Mouse (Mus musculus): ENCODE results near the gene Fam89a.

Gene Fam89a

DNA sequence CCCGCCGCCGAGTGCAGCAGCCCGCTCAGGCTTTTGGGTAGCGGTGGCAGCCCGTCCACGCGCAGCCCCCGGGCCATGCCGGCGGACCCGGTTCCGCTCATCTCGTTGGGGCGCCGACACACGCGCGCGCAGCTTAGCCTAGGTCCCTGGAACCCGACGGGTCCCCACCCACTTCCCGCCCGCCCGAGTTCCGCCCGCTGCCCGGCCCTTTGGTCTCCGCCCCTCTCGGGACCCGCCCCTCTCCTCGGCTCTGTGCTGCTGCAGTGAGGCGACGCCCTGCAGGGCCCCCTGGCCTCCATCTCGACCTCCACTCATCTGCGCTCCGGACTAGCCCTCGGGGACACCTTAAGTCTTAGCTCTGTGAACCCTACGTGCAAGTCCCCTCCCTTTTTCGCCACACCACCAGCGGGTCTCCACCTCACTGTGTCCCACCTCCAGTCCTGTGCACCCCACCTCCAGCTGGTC lies at the start of gene Fam89a:
Gene Fam89a (minus strand): TSS at position 124 of the 465 bp plus-strand sequence.
- DNase-seq (ENCODE audit: extremely low read depth, insufficient read length, low spot score), result no peak

DNA sequence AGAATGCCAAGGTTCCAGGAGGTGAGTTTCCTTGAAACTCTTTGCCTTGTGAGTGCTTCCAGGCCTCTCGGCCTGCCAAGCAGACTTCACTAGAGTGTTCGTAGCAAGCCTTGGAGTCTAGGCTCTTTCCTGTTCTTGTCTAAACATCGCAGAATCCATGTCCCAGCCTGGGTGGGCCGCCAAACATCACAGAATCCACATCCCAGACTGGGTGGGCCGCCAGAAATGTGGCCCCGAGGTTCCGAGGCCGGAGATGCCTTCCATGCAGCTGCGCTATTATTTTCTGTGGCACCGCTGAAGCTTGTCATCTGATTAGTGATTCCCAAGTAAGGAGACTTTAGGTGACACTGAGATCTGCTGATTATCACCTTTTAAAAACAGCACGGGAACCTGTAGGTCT lies 48.9 kb upstream of the Fam89a start:
- DNase-seq (ENCODE audit: extremely low read depth, insufficient read length, low spot score), result no peak

- no peak for DNase-seq (ENCODE audit: extremely low read depth, insufficient read length, low spot score)
These were observed 44.3 kb upstream of the Fam89a start for GRCm38 (mm10) chr8:124795781-124796488.

- no peak for DNase-seq (ENCODE audit: extremely low read depth, insufficient read length, low spot score)
These were observed 42.8 kb upstream of the Fam89a start for GRCm38 (mm10) chr8:124794486-124794780.

DNA sequence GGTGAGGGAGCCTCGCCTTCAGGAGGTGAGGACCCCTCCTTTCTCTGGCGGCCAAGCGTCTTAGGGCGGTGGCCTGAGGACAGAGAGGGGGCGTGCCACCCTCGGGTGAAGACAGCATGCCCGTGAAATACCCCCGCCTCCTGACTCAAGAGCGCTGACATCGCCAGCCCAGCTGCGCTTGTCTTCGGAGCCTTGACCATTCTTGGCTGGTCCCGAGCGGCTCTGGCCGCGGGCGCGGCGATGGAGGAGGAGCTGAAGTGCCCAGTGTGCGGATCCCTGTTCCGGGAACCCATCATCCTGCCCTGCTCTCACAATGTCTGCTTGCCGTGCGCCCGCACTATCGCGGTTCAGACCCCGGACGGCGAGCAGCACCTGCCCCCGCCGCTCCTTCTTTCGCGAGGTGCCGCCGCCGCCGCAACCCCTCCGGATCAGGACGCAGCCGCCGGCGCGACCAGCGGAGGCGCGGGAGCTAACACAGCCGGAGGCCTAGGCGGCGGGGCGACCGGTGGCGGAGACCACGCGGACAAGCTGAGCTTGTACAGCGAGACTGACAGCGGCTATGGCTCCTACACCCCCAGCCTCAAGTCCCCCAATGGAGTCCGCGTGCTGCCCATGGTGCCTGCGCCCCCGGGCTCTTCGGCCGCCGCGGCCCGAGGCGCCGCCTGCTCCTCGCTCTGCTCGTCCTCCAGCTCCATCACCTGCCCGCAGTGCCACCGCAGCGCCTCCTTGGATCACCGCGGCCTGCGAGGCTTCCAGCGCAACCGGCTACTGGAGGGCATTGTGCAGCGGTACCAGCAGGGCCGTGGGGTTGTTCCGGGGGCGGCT lies 42.2 kb upstream of the Fam89a start:
- DNase-seq (ENCODE audit: extremely low read depth, insufficient read length, low spot score), result no peak

DNA sequence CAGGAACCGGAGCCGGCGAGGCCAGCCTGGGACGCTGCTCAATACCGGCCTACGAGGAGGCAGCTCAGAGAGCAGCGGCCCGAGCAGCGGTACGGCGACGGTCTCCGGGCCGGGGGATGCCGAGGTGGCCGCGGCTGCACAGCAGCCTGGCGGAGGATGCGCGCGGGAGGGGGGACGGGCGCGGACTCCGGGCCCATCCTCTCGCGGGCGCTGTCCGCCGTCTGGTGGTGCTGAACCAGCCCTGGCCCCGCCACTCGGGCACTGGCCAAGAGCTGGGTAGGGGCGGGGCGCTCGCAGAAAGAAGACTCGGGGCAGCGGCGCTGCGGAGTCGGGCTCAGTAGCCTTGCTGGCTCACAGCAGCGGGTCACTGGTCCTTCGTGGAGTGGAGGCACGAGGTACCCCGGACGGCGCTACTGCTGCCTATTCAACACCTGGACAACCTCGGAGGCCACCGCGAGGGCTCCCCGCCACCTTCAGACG lies 41.6 kb upstream of the Fam89a start:
- DNase-seq (ENCODE audit: extremely low read depth, insufficient read length, low spot score), result no peak

- no peak for DNase-seq (ENCODE audit: extremely low read depth, insufficient read length, low spot score)
These were observed 41.1 kb upstream of the Fam89a start, which contains the start of gene Trim67 for GRCm38 (mm10) chr8:124792708-124793107. Trim67 (plus strand) TSS chr8:124793092.

- DNase-seq (ENCODE audit: extremely low read depth, insufficient read length, low spot score), result no peak
These were observed 40.6 kb upstream of the Fam89a start for GRCm38 (mm10) chr8:124792186-124792585.

DNA sequence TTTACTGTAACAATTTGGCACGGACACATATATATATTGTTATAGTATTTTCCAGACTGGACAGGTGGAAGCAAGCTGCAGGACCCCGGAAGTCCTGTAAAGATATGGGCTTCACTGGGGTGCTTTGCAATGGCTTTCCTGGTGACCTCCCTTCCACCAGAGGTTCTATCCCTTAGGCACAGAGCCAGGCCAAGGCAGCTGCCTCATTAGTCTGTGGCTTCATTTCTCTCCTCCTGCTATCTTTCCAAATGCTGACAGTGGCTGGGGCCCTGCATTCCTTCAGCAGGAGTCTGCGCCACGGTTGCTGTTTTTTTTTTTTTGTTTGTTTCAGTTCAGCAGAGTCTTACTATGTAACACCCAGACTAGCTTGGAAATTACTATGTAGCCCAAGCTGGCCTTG lies 40.1 kb upstream of the Fam89a start:
- DNase-seq (ENCODE audit: extremely low read depth, insufficient read length, low spot score), result no peak

DNA sequence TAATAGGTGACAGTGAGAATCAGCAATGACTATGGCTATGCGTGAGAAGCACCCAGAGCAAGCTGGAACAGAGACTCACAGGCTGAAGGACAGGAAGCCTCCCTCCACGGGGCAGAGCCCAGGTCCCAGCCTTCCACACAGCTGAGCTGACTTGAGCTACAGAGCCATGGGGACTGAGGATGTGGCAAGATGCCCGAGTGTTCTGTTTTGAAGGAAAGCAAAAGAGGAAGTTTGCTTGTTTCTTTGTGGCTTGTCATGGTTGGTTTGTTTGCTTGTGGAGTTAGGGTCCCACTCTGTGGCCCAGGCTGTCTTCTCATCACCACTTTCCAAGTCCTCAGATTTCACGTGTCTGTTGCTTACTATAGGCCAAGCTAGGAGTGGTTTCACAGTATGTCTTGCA lies 39.0 kb upstream of the Fam89a start:
- no peak for DNase-seq (ENCODE audit: extremely low read depth, insufficient read length, low spot score)

DNA sequence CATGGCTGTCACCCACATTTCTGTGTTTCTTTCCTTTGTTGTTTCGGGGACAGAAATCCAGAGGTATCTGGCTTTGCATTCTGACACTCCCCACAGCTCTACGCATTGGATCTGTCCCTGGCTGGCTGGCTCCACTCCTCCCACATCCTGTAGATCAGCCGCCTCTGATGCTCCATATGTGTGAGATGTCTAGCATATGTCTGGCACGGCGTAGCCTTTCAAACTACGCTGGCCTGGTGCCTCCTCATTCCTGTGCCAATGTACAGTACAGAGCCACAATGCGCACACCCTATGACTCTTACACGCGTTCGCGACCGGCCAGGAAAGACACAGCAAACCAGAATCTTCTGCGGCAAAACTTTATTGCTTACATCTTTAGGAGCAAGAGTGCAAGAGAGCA lies 33.0 kb upstream of the Fam89a start:
- DNase-seq (ENCODE audit: extremely low read depth, insufficient read length, low spot score), result no peak

DNA sequence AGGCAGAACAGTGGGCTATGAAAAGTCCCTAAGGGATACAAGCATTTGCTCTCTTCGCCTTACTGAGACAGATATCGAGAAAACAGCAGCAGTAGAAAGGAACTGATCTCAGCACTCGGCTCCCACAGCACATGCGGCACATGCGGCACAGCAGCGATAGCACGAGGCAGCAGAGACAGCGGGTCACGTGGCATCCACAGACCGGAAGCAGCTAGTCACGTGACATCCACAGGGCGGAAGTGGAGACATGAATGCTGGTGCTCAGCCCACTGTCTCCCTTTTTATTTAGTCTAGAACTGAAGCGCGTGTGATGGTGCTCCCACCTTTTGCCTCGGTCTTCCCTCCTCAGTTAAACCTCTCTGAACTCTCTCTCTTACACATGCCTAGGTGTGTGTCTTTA lies 31.6 kb upstream of the Fam89a start:
- no peak for DNase-seq (ENCODE audit: extremely low read depth, insufficient read length, low spot score)

- peak; percentile 50 for DNase-seq (ENCODE audit: extremely low read depth, insufficient read length, low spot score)
These were observed 30.8 kb upstream of the Fam89a start for GRCm38 (mm10) chr8:124782431-124782830.

- no peak for DNase-seq (ENCODE audit: extremely low read depth, insufficient read length, low spot score)
These were observed 28.6 kb upstream of the Fam89a start for GRCm38 (mm10) chr8:124780236-124780635.

- DNase-seq (ENCODE audit: extremely low read depth, insufficient read length, low spot score), result no peak
These were observed 24.1 kb upstream of the Fam89a start for GRCm38 (mm10) chr8:124775695-124776094.

DNA sequence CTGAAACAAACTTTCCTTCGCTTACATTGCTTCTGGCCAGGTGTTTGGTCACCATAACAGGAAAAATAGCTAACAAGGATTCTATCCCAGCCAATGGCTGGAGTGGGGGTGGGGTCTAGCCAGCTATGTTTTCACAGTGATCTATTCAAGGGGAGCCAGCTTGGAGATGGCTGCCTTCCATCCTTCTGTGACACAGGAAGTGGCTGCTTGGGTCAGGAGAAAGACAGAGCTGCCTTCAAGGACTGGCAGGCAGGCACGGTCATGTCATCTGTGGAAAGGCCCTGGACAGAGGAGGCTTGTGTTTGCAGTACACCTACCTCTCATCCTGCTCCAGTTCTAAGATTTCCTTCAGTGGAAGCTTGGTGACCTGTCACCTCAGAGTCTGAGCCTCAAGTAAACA lies 20.8 kb upstream of the Fam89a start:
- DNase-seq (ENCODE audit: extremely low read depth, insufficient read length, low spot score), result no peak

GRCm38 (mm10) chr8:124763061-124763460 lies 11.4 kb upstream of the Fam89a start:
- DNase-seq (ENCODE audit: extremely low read depth, insufficient read length, low spot score), result no peak

GRCm38 (mm10) chr8:124758544-124758943 lies 6.9 kb upstream of the Fam89a start:
- DNase-seq (ENCODE audit: extremely low read depth, insufficient read length, low spot score), result no peak

- no peak for DNase-seq (ENCODE audit: extremely low read depth, insufficient read length, low spot score)
These were observed 5.0 kb upstream of the Fam89a start for GRCm38 (mm10) chr8:124756601-124757000.

- DNase-seq (ENCODE audit: extremely low read depth, insufficient read length, low spot score), result no peak
These were observed 4.5 kb upstream of the Fam89a start for GRCm38 (mm10) chr8:124756153-124756552.

DNA sequence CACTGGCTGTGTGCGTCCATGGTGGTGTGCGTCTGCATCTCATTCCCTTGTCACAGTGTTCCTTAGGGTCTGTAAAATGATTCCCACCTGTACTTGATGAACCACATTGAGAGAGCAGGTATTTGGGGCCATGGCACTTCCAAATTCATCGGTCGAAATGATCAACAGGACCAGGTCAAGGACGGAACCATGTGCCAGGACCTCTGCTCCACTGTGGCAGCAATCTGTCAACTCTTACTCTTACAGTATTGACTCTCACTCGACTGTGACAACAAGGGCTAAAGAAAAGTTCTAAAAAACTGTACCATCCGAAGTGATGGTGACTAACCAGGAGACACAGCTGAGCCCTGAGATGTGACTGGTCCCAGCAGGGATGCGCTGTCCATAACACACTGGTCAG lies 3.8 kb upstream of the Fam89a start:
- DNase-seq (ENCODE audit: extremely low read depth, insufficient read length, low spot score), result no peak

GRCm38 (mm10) chr8:124754792-124755190 lies 3.2 kb upstream of the Fam89a start:
- DNase-seq (ENCODE audit: extremely low read depth, insufficient read length, low spot score), result no peak

Data from 3134 (cell line).